Mouse (Mus musculus): ENCODE measurements around the gene Dcaf5. TPM values are rescaled to one million over a fixed set of nuclear protein-coding genes. Genes with fewer than 3 reads are reported as not detected.

Gene Dcaf5
- total RNA-seq, 2 experiments from 2014 or later, result 65.2 to 69.2 TPM

- DNase-seq (ENCODE audit: low spot score in 2 of 2), result no peak
Observed at GRCm38 (mm10) chr12:80289722-80290121, 146.7 kb downstream of the Dcaf5 start.

- no peak for DNase-seq (ENCODE audit: low spot score in 2 of 2)
Observed at GRCm38 (mm10) chr12:80285890-80286289, 150.5 kb downstream of the Dcaf5 start.

Small RNAs within 50 kb of the gene (microRNA-seq; reads per million reads assigned to microRNA genes)
- gene Mir1843a, result 709 to 763 reads per million in 2 experiments

Other genes starting within 250 kb of the Dcaf5 start
- 100 to 1,000 TPM in 1 of 2 experiments, 10 to 100 TPM in 1; 92.7 to 100 TPM for gene Actn1, start 176.2 kb downstream of the Dcaf5 start, total RNA-seq (2021)
- 10 to 100 TPM; 92.1 to 92.7 TPM for gene Exd2, start 26.5 kb upstream of the Dcaf5 start, total RNA-seq (2021)
- 100 to 1,000 TPM; 192 to 196 TPM for gene Galnt16, start 81.7 kb upstream of the Dcaf5 start, total RNA-seq (2021)
- 10 to 100 TPM; 37.6 to 40.6 TPM for gene Slc39a9, start 207.3 kb upstream of the Dcaf5 start, total RNA-seq (2021)
- 10 to 100 TPM; 29.9 to 34.3 TPM for gene Erh, start 207.7 kb upstream of the Dcaf5 start, total RNA-seq (2021)